Mouse (Mus musculus): ENCODE measurements around the gene Masp2. TPM values are rescaled to one million over a fixed set of nuclear protein-coding genes. Genes with fewer than 3 reads are reported as not detected.
A peak's percentile ranks its signal among the peaks of the same experiment; 100 is the strongest.

Gene Masp2
- polyA plus RNA-seq, 1 experiment from 2014 or later = 0.36 TPM

DNA sequence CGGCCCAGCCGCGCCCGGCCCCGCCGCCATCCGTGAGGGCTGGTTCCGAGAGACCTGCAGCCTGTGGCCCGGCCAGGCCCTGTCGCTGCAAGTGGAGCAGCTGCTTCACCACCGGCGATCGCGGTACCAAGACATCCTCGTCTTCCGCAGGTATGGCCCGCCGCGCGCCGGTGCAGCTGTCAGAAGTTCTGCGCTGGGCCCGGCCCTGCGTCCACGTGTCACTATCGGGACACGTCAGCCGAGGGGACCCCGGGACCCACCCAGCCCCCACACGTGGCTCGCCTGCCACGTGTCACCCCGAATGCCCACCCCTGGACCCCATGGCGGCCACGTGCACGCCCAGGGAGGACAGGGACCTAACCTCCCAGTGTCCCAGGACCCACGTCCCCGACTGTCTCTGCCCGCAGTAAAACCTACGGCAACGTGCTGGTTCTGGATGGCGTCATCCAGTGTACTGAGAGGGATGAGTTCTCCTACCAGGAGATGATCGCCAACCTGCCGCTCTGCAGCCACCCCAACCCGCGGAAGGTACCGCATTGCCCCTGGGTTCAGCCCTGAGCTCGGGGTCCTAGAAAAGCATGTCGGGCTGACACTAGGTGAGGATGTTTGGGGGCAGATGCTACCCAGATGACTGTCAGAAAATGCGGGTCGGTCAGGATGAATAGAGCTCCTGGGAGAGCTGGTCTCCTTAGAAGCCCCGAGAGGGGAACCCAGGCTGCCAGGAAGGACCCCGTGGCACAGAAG, 10.5 kb upstream of the Masp2 start:
- under 1% methylated on average over 53 of the region's 53 CpGs for WGBS
- Histone ChIP-seq H3K9ac (ENCODE audit: low read length) (peak overlapping the region; percentile 79), H3K4me2 (ENCODE audit: low read depth, low read length, severe bottlenecking) (peak overlapping the region; percentile 62), H3K27ac (ENCODE audit: low read depth, low read length) (no peak overlapping the region), H3K4me3 (ENCODE audit: low read depth, low read length) (peak overlapping the region; percentile 71), H3K36me3 (ENCODE audit: control insufficient read depth, insufficient read depth, low read length) (peaks cover 8% of the 10 kb centered on the region), H3K9me3 (ENCODE audit: control insufficient read depth, low read length) (no peaks in the 10 kb centered on the region), H3K4me1 (replicated peaks; ENCODE audit: control insufficient read depth, insufficient read depth, low read length) (peaks cover 9% of the 10 kb centered on the region), H3K27me3 (ENCODE audit: control insufficient read depth, insufficient read depth, low read length) (no peaks in the 10 kb centered on the region)
- DNase-seq (ENCODE audit: low spot score) (no peak), ATAC-seq (replicated peaks; ENCODE audit: low FRiP score) (peak; percentile 54)

DNA sequence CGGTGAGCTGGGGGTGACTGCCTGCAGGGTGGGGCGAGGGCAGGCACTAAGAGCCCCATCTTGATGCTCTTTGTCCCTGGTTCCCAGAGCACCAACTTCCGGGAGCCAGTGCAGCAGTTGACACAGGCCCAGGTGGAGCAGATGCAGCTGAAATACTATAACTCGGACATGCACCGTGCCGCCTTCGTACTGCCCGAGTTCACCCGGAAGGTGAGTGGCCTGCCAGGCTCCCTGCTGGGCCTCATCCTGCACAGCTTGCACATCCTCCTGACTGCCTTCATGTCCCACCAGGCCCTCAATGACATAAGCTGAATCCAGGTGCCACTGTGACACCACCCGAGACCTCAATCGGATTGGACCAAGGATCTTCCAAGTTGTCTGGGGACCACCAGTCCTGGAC, 8.4 kb upstream of the Masp2 start:
- no peak overlapping the region for H3K4me2 ChIP-seq (ENCODE audit: low read depth, low read length, severe bottlenecking)
- no peak for DNase-seq (ENCODE audit: low spot score)
- no peak for ATAC-seq (replicated peaks; ENCODE audit: low FRiP score)
- H3K36me3 ChIP-seq (ENCODE audit: control insufficient read depth, insufficient read depth, low read length) = peaks cover 9% of the 10 kb centered on the region
- no peak overlapping the region for H3K4me3 ChIP-seq (ENCODE audit: low read depth, low read length)
- no peak overlapping the region for H3K9ac ChIP-seq (ENCODE audit: low read length)
- H3K27me3 ChIP-seq (ENCODE audit: control insufficient read depth, insufficient read depth, low read length) = no peaks in the 10 kb centered on the region
- peaks cover 9% of the 10 kb centered on the region for H3K4me1 ChIP-seq (replicated peaks; ENCODE audit: control insufficient read depth, insufficient read depth, low read length)
- 96% methylated on average over 11 of the region's 11 CpGs for WGBS
- peaks cover 3% of the 10 kb centered on the region; the same call in 1 of the 2 replicates for H3K9me3 ChIP-seq (ENCODE audit: control insufficient read depth, low read length)
- no peak overlapping the region for H3K27ac ChIP-seq (ENCODE audit: low read depth, low read length)

DNA sequence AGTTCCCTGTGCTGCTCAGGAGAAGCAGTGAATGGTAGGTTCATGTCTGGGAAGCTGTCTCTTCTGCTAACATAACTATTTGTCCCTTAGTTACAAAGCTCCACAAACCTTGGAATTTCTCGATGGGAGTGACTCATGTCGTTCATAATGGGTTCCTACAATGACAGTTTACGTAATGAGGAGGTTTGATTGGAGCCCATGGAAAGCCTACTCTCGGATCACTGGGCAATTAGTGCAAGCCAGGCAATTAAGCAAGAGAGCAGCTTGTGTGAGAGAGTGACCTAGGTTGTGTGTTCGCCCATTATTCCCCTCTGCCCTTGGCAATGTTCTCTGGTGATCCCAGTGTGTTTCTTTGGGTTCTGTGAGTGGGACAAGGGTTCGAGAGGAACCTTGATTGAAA, 6.4 kb upstream of the Masp2 start:
- DNase-seq (ENCODE audit: low spot score) (no peak), ATAC-seq (replicated peaks; ENCODE audit: low FRiP score) (no peak)
- H3K4me1 ChIP-seq (replicated peaks; ENCODE audit: control insufficient read depth, insufficient read depth, low read length) = peaks cover 7% of the 10 kb centered on the region; the same call in 1 of the 2 replicates
- H3K36me3 ChIP-seq (ENCODE audit: control insufficient read depth, insufficient read depth, low read length) = peaks cover 11% of the 10 kb centered on the region
- no peak overlapping the region for H3K4me3 ChIP-seq (ENCODE audit: low read depth, low read length)
- WGBS = 55% methylated on average over 6 of the region's 6 CpGs
- H3K27me3 ChIP-seq (ENCODE audit: control insufficient read depth, insufficient read depth, low read length) = no peaks in the 10 kb centered on the region
- H3K9me3 ChIP-seq (ENCODE audit: control insufficient read depth, low read length) = peaks cover 3% of the 10 kb centered on the region; the same call in 1 of the 2 replicates
- no peak overlapping the region for H3K27ac ChIP-seq (ENCODE audit: low read depth, low read length)
- no peak overlapping the region for H3K9ac ChIP-seq (ENCODE audit: low read length)
- H3K4me2 ChIP-seq (ENCODE audit: low read depth, low read length, severe bottlenecking) = no peak overlapping the region

DNA sequence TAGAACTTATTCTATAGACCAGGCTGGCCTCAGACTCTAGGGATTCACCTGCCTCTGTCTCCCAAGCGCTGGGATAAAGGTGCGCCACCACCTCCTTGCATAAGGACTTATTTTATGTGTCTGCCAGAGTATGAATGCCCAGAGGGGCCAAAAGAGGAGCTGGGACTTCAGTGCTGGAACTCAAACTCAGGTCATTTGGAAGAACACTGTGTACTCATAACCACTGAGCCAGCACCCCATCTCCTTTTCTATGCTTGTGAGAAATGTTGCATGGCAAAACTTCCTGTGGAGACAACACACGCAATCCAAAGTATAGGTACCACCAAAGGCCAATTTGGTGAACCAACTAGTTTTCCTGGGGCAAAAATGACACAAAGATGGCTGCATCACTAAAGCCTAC, 5.6 kb upstream of the Masp2 start:
- peaks cover 3% of the 10 kb centered on the region; the same call in 1 of the 2 replicates for H3K9me3 ChIP-seq (ENCODE audit: control insufficient read depth, low read length)
- no peak overlapping the region for H3K4me2 ChIP-seq (ENCODE audit: low read depth, low read length, severe bottlenecking)
- ATAC-seq (replicated peaks; ENCODE audit: low FRiP score) (no peak), DNase-seq (ENCODE audit: low spot score) (no peak)
- H3K36me3 ChIP-seq (ENCODE audit: control insufficient read depth, insufficient read depth, low read length) = peaks cover 11% of the 10 kb centered on the region
- WGBS = 95% methylated on average over 3 of the region's 3 CpGs
- H3K4me3 ChIP-seq (ENCODE audit: low read depth, low read length) = no peak overlapping the region
- H3K4me1 ChIP-seq (replicated peaks; ENCODE audit: control insufficient read depth, insufficient read depth, low read length) = peaks cover 7% of the 10 kb centered on the region; the same call in 1 of the 2 replicates
- no peak overlapping the region for H3K9ac ChIP-seq (ENCODE audit: low read length)
- no peaks in the 10 kb centered on the region for H3K27me3 ChIP-seq (ENCODE audit: control insufficient read depth, insufficient read depth, low read length)
- no peak overlapping the region for H3K27ac ChIP-seq (ENCODE audit: low read depth, low read length)

DNA sequence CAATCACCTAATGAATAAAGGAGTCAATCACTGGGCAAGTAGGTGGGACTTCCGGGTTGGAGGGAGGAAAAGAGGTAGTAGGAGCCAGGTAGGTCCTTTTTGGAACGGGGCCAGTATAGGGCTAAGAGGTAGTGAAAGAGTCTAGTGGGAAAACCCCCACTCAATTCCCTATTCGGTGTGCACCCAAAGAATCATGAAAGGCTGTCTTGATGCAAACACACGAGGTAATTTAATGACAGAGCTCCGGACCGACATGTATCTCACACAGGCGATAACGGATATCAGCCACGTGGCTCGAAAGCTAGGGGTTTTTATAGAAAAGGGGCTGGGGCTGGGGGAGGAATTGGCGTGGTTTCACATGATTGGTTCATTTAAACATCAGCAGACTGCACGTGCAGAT, 3.5 kb upstream of the Masp2 start:
- peaks cover 3% of the 10 kb centered on the region; the same call in 1 of the 2 replicates for H3K9me3 ChIP-seq (ENCODE audit: control insufficient read depth, low read length)
- no peak overlapping the region for H3K27ac ChIP-seq (ENCODE audit: low read depth, low read length)
- peaks cover 11% of the 10 kb centered on the region for H3K36me3 ChIP-seq (ENCODE audit: control insufficient read depth, insufficient read depth, low read length)
- H3K9ac ChIP-seq (ENCODE audit: low read length) = no peak overlapping the region
- ATAC-seq (replicated peaks; ENCODE audit: low FRiP score) (no peak), DNase-seq (ENCODE audit: low spot score) (no peak)
- no peaks in the 10 kb centered on the region for H3K27me3 ChIP-seq (ENCODE audit: control insufficient read depth, insufficient read depth, low read length)
- H3K4me2 ChIP-seq (ENCODE audit: low read depth, low read length, severe bottlenecking) = no peak overlapping the region
- 96% methylated on average over 12 of the region's 12 CpGs for WGBS
- no peak overlapping the region for H3K4me3 ChIP-seq (ENCODE audit: low read depth, low read length)
- H3K4me1 ChIP-seq (replicated peaks; ENCODE audit: control insufficient read depth, insufficient read depth, low read length) = peaks cover 3% of the 10 kb centered on the region; the same call in 1 of the 2 replicates

DNA sequence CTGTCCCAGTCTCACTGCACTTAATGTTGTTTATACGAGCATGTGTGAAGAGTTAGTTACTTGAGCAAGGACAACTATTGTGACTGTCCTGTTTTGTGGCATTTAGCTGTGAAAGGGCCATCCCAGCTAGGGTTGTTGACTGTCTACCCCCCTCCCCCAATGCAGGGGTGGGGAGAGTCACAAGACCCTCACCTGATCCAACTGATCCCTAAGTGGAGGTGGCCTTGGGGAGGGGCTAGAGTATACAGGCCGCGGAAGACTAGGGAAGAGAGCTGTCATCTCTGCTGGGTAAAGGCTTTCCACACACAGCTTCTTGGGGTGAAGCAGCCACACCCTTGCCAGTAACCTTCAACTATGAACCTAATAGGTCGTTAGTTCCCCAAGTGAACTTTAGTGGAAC, 2.0 kb upstream of the Masp2 start:
- Histone ChIP-seq H3K4me3 (ENCODE audit: low read depth, low read length) (no peak overlapping the region), H3K9ac (ENCODE audit: low read length) (no peak overlapping the region), H3K4me2 (ENCODE audit: low read depth, low read length, severe bottlenecking) (no peak overlapping the region), H3K9me3 (ENCODE audit: control insufficient read depth, low read length) (peaks cover 3% of the 10 kb centered on the region; the same call in 1 of the 2 replicates), H3K27ac (ENCODE audit: low read depth, low read length) (no peak overlapping the region), H3K36me3 (ENCODE audit: control insufficient read depth, insufficient read depth, low read length) (peaks cover 4% of the 10 kb centered on the region; the same call in 1 of the 2 replicates), H3K4me1 (replicated peaks; ENCODE audit: control insufficient read depth, insufficient read depth, low read length) (no peaks in the 10 kb centered on the region; the same call in 1 of the 2 replicates), H3K27me3 (ENCODE audit: control insufficient read depth, insufficient read depth, low read length) (no peaks in the 10 kb centered on the region)
- DNase-seq (ENCODE audit: low spot score) = no peak
- no peak for ATAC-seq (replicated peaks; ENCODE audit: low FRiP score)
- WGBS = 89% methylated on average over 4 of the region's 4 CpGs

DNA sequence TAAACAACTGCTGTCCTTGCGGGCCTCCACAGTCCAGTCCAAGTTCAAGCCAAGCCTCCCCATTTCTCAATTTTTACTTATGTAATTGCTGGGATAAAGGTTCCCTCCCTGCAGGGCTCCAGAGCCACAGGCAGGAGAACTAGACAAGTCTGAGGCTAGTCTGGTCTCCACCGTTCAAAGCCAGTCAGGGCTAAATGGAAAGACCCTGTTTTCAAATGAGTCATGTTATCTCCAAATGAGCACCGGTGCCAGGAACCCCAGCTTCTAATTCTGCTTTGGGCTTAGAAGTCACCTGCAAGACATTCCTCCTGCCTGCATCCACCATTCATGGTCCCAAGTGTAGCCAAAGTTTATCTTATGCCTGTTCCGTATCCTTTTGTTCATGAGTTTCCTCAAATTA, 483 bp upstream of the Masp2 start:
- DNase-seq (ENCODE audit: low spot score) (no peak), ATAC-seq (replicated peaks; ENCODE audit: low FRiP score) (no peak)
- H3K4me2 ChIP-seq (ENCODE audit: low read depth, low read length, severe bottlenecking) = no peak overlapping the region
- H3K4me1 ChIP-seq (replicated peaks; ENCODE audit: control insufficient read depth, insufficient read depth, low read length) = no peaks in the 10 kb centered on the region
- WGBS = 89% methylated on average over 4 of the region's 4 CpGs
- H3K4me3 ChIP-seq (ENCODE audit: low read depth, low read length) = no peak overlapping the region
- no peak overlapping the region for H3K9ac ChIP-seq (ENCODE audit: low read length)
- no peak overlapping the region for H3K27ac ChIP-seq (ENCODE audit: low read depth, low read length)
- H3K27me3 ChIP-seq (ENCODE audit: control insufficient read depth, insufficient read depth, low read length) = no peaks in the 10 kb centered on the region
- H3K9me3 ChIP-seq (ENCODE audit: control insufficient read depth, low read length) = peaks cover 3% of the 10 kb centered on the region; the same call in 1 of the 2 replicates
- H3K36me3 ChIP-seq (ENCODE audit: control insufficient read depth, insufficient read depth, low read length) = peaks cover 4% of the 10 kb centered on the region; the same call in 1 of the 2 replicates

DNA sequence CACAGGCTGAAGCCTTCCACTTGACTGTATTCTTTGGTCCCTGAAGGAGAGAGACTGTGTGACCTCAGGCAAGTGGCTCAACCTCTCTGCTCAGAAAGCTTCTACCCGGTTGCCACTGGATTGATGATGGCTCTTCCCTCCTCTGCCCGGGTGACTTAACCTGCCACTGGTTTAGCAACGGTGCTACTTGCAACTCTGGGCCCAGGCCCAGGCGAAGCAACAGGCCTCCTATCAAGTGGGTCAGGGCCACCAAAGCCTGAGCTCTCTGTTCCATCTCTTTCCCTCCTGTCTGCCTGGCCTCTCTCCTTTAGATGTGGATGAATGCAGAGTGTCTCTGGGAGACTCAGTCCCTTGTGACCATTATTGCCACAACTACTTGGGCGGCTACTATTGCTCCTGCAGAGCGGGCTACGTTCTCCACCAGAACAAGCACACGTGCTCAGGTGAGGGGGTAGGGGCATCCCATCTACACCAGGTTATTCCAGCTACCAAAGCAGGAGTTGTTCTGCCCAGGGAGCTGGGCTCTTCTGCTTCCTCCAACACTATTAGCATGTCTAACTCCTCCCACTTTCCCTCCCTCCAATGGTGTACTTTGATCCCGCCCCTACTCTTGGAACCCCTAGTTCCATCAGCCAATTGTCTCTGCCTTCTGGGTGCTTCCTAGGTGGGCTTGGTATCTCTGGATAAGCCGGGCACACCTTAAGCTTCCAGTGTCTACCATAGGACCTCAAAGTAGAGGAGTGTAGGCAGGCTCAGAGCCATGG, 1.2 kb downstream of the Masp2 start:
- DNase-seq (ENCODE audit: low spot score) = peak; percentile 45
- Histone ChIP-seq H3K27me3 (ENCODE audit: control insufficient read depth, insufficient read depth, low read length) (no peaks in the 10 kb centered on the region), H3K9ac (ENCODE audit: low read length) (no peak overlapping the region), H3K4me3 (ENCODE audit: low read depth, low read length) (no peak overlapping the region), H3K4me2 (ENCODE audit: low read depth, low read length, severe bottlenecking) (no peak overlapping the region), H3K9me3 (ENCODE audit: control insufficient read depth, low read length) (peaks cover 3% of the 10 kb centered on the region; the same call in 1 of the 2 replicates), H3K36me3 (ENCODE audit: control insufficient read depth, insufficient read depth, low read length) (peaks cover 4% of the 10 kb centered on the region; the same call in 1 of the 2 replicates), H3K27ac (ENCODE audit: low read depth, low read length) (no peak overlapping the region), H3K4me1 (replicated peaks; ENCODE audit: control insufficient read depth, insufficient read depth, low read length) (no peaks in the 10 kb centered on the region)
- ATAC-seq (replicated peaks; ENCODE audit: low FRiP score) = no peak
- 68% methylated on average over 10 of the region's 10 CpGs for WGBS
